ENCODE assay signal across 8 mouse cellular contexts in the genomic region with DNA sequence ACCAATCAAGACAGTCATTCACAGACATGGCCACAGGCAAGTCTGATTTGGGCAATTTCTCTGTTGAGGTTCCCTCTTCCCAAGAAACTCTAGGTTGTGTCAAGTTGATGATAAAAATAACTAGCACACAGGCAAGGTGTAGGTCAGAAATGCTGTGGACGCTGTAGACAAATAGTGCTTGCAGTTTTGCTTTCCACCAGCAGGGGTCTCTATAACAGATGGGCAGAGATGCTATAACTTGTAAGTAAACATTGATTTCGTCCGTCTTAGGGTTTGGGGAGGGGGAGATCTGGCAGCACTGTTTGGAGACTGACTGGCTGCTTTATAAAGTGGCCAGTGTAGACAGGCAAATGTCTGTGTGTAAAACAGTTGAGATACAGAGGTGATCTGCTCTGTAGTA. TPM values are rescaled to one million over a fixed set of nuclear protein-coding genes. Genes with fewer than 3 reads are reported as not detected.
A peak's percentile ranks its signal among the peaks of the same experiment; 100 is the strongest.
DNase-seq lines count a peak whose midpoint lies in the region; ATAC-seq and TF ChIP-seq lines count a peak whose summit lies in the region.
"Had no signal": no experiment of that assay in that cellular context is flagged by ENCODE, and none has a peak within 500 bp of the region (broad histone marks: within the 10 kb centered on the region; RNA-seq: fewer than 3 reads in every experiment).

No protein-coding gene starts in this region.

- no peak overlapping the region for H3K4me2 ChIP-seq in intestine, postnatal 0 days (replicated peaks; ENCODE audit: low read depth)
- H3K4me2 ChIP-seq in intestine, embryonic 15.5 days (replicated peaks) = no peak overlapping the region
- no peak overlapping the region for H3K4me2 ChIP-seq in liver, embryonic 14.5 days (ENCODE audit: low read depth)
- no peak overlapping the region for H3K4me2 ChIP-seq in stomach, postnatal 0 days (replicated peaks; ENCODE audit: low read depth)

- no peaks in the 10 kb centered on the region for H3K4me1 ChIP-seq in intestine, postnatal 0 days (replicated peaks; ENCODE audit: control insufficient read depth, insufficient read depth, low read length)
- no peaks in the 10 kb centered on the region for H3K4me1 ChIP-seq in intestine, embryonic 15.5 days (replicated peaks)
- peaks cover 9 to 17% of the 10 kb centered on the region in 2 experiments; a peak in 3 of 4 replicates for H3K4me1 ChIP-seq in MEL (ENCODE audit: control insufficient read depth in 1 of 2, insufficient read depth in 2 of 2, low read length in 2 of 2)
- H3K4me1 ChIP-seq in liver, embryonic 14.5 days (replicated peaks; ENCODE audit: control insufficient read depth in 2 of 2, insufficient read depth in 2 of 2, low read length in 1 of 2) = no peaks in the 10 kb centered on the region
- H3K4me1 ChIP-seq in stomach, postnatal 0 days (replicated peaks; ENCODE audit: control insufficient read depth, insufficient read depth) = no peaks in the 10 kb centered on the region

- no peak for TF ChIP-seq POLR2A in MEL (IDR thresholded peaks at IDR 0.05; ENCODE audit: control insufficient read depth in 1 of 2, insufficient read depth in 1 of 2, low read depth in 1 of 2, low read length in 2 of 2, poor library complexity in 1 of 2)

- H3K79me3 ChIP-seq in C2C12 (ENCODE audit: low read depth) = no peaks in the 10 kb centered on the region

- no peak overlapping the region for H3K27ac ChIP-seq in intestine, postnatal 0 days (ENCODE audit: low read depth, low read length)
- no peak overlapping the region for H3K27ac ChIP-seq in intestine, embryonic 15.5 days
- no peak overlapping the region; the same call in 1 of the 2 replicates for H3K27ac ChIP-seq in MEL (ENCODE audit: control insufficient read depth, low read depth, low read length)
- H3K27ac ChIP-seq in liver, embryonic 14.5 days = no peak overlapping the region
- H3K27ac ChIP-seq in stomach, postnatal 0 days (replicated peaks) = no peak overlapping the region
- H3K27ac ChIP-seq: macrophage had no signal

- no peak for ATAC-seq in intestine, postnatal 0 days
- ATAC-seq in intestine, embryonic 15.5 days = no peak
- ATAC-seq in common myeloid progenitor, adult 5-6 weeks (replicated peaks; ENCODE audit: low read depth, poor library complexity, severe bottlenecking) = 0 out of 2 replicates have a peak, but pooled peaks have one; percentile 31
- ATAC-seq in liver, embryonic 14.5 days (ENCODE audit: insufficient read depth) = no peak
- ATAC-seq in stomach, postnatal 0 days (ENCODE audit: low FRiP score, low TSS enrichment) = no peak

- peak; percentile 45 for TF ChIP-seq RAD21 in MEL (IDR thresholded peaks at IDR 0.05; ENCODE audit: low read depth, low read length)

- 15% methylated on average over 3 of the region's 3 CpGs for WGBS in intestine, postnatal 0 days
- WGBS in intestine, embryonic 15.5 days = 18% methylated on average over 3 of the region's 3 CpGs
- WGBS in liver, embryonic 14.5 days (ENCODE audit: insufficient replicate concordance) = 11% methylated on average over 3 of the region's 3 CpGs
- WGBS in stomach, postnatal 0 days = 15% methylated on average over 3 of the region's 3 CpGs

- H3K9ac ChIP-seq in intestine, postnatal 0 days (ENCODE audit: low read depth, low read length) = no peak overlapping the region
- no peak overlapping the region for H3K9ac ChIP-seq in intestine, embryonic 15.5 days
- no peak overlapping the region for H3K9ac ChIP-seq in MEL (ENCODE audit: control insufficient read depth, low read depth, low read length, poor library complexity, severe bottlenecking)
- no peak overlapping the region for H3K9ac ChIP-seq in liver, embryonic 14.5 days (replicated peaks)
- H3K9ac ChIP-seq in stomach, postnatal 0 days (ENCODE audit: low read length) = no peak overlapping the region

- no peak overlapping the region for H3K4me3 ChIP-seq in intestine, postnatal 0 days (ENCODE audit: low read depth, low read length)
- H3K4me3 ChIP-seq in intestine, embryonic 15.5 days (replicated peaks) = no peak overlapping the region
- H3K4me3 ChIP-seq in C2C12 (ENCODE audit: insufficient read depth, poor library complexity, severe bottlenecking) (no peak overlapping the region), MEL (ENCODE audit: control insufficient read depth in 1 of 2, insufficient read depth in 1 of 2, low read depth in 2 of 2, low read length in 2 of 2) (peak overlapping the region in 1 of 2 experiments; percentile 38; a peak in 1 of 4 replicates)
- H3K4me3 ChIP-seq in liver, embryonic 14.5 days (ENCODE audit: insufficient read depth in 1 of 2, low read depth in 2 of 2, low read length in 2 of 2) = no peak overlapping the region
- H3K4me3 ChIP-seq in stomach, postnatal 0 days (ENCODE audit: low read depth, low read length) = no peak overlapping the region

- H3K27me3 ChIP-seq in intestine, postnatal 0 days (replicated peaks; ENCODE audit: control insufficient read depth, insufficient read depth, low read length) = no peaks in the 10 kb centered on the region
- no peaks in the 10 kb centered on the region for H3K27me3 ChIP-seq in intestine, embryonic 15.5 days (replicated peaks)
- no peaks in the 10 kb centered on the region for H3K27me3 ChIP-seq in C2C12 (ENCODE audit: control insufficient read depth, insufficient read depth, insufficient read length)
- no peaks in the 10 kb centered on the region for H3K27me3 ChIP-seq in MEL (ENCODE audit: control insufficient read depth in 1 of 2, insufficient read depth in 2 of 2, low read length in 2 of 2)
- H3K27me3 ChIP-seq in liver, embryonic 14.5 days (ENCODE audit: control insufficient read depth, insufficient read depth, low read length) = no peaks in the 10 kb centered on the region
- no peaks in the 10 kb centered on the region for H3K27me3 ChIP-seq in stomach, postnatal 0 days (ENCODE audit: control insufficient read depth, insufficient read depth, low read length)

- 0 out of 4 replicates have a peak, but pooled peaks of 1 of the 2 experiments have one; percentile 11 for TF ChIP-seq EP300 in MEL (IDR thresholded peaks at IDR 0.05; ENCODE audit: low read depth in 1 of 2, low read length in 2 of 2)
- TF ChIP-seq EP300 in liver, embryonic 14.5 days (IDR thresholded peaks at IDR 0.05; ENCODE audit: low read depth) = no peak
- TF ChIP-seq EP300 in stomach, postnatal 0 days (optimal IDR thresholded peaks at IDR 0.05) = no peak

- H3K36me3 ChIP-seq in intestine, postnatal 0 days (ENCODE audit: control insufficient read depth, insufficient read depth) = peaks cover 64% of the 10 kb centered on the region; the same call in 1 of the 2 replicates
- peaks cover 11% of the 10 kb centered on the region for H3K36me3 ChIP-seq in intestine, embryonic 15.5 days
- H3K36me3 ChIP-seq in C2C12 (ENCODE audit: control insufficient read depth, insufficient read depth) = peaks cover 50% of the 10 kb centered on the region
- peaks cover 0 to 8% of the 10 kb centered on the region in 2 experiments; a peak in 2 of 4 replicates for H3K36me3 ChIP-seq in MEL (ENCODE audit: control insufficient read depth in 1 of 2, insufficient read depth in 2 of 2, low read length in 2 of 2)
- H3K36me3 ChIP-seq in liver, embryonic 14.5 days (replicated peaks; ENCODE audit: control insufficient read depth, insufficient read depth, low read depth) = no peaks in the 10 kb centered on the region
- peaks cover 28% of the 10 kb centered on the region for H3K36me3 ChIP-seq in stomach, postnatal 0 days (ENCODE audit: control insufficient read depth, insufficient read depth, low read length)

- H3ac ChIP-seq in C2C12 (ENCODE audit: control insufficient read depth, insufficient read length, low read depth) = no peak overlapping the region

- peak; percentile 82 for TF ChIP-seq CTCF in intestine, postnatal 0 days (IDR thresholded peaks at IDR 0.05; ENCODE audit: low read depth)
- peak; percentile 26 for TF ChIP-seq CTCF in C2C12 (IDR thresholded peaks at IDR 0.05; ENCODE audit: control insufficient read depth, insufficient read depth, insufficient read length)
- peak; percentile 51 to 93 (median 87) for TF ChIP-seq CTCF in MEL (IDR thresholded peaks at IDR 0.05 in 2 of 3, conservative IDR thresholded peaks at IDR 0.05 in 1 of 3; ENCODE audit: control insufficient read depth in 1 of 3, insufficient read depth in 1 of 3, low read depth in 2 of 3, low read length in 3 of 3, poor library complexity in 1 of 3, severe bottlenecking in 1 of 3)
- TF ChIP-seq CTCF in liver, embryonic 14.5 days (IDR thresholded peaks at IDR 0.05; ENCODE audit: low read depth) = peak; percentile 85
- TF ChIP-seq CTCF in stomach, postnatal 0 days (IDR thresholded peaks at IDR 0.05; ENCODE audit: low read depth) = peak; percentile 86

- DNase-seq in MEL (ENCODE audit: low read depth, low spot score) = peak; percentile 78
- DNase-seq in liver, embryonic 14.5 days (ENCODE audit: low read depth in 3 of 3, low spot score in 3 of 3) = peak; percentile 31 to 37 (median 34)
- peak; percentile 53 for DNase-seq in stomach, postnatal 0 days (ENCODE audit: low spot score)

- H3K79me2 ChIP-seq in C2C12 (ENCODE audit: control insufficient read depth, insufficient read depth) (no peaks in the 10 kb centered on the region), MEL (ENCODE audit: control insufficient read depth, insufficient read depth, low read length, poor library complexity) (no peaks in the 10 kb centered on the region)

- no peaks in the 10 kb centered on the region for H3K9me3 ChIP-seq in intestine, postnatal 0 days (ENCODE audit: control insufficient read depth)
- no peaks in the 10 kb centered on the region for H3K9me3 ChIP-seq in intestine, embryonic 15.5 days
- H3K9me3 ChIP-seq in MEL (replicated peaks; ENCODE audit: insufficient read depth, low read length) = no peaks in the 10 kb centered on the region
- no peaks in the 10 kb centered on the region for H3K9me3 ChIP-seq in liver, embryonic 14.5 days (ENCODE audit: control insufficient read depth, low read length)
- H3K9me3 ChIP-seq in stomach, postnatal 0 days (ENCODE audit: control insufficient read depth, low read length) = no peaks in the 10 kb centered on the region

RNA-seq across cellular contexts. Expression of gene Gsn, which starts 35.7 kb away (rescaled TPM):
- 129 and 138 TPM in 2 replicates for polyA plus RNA-seq in intestine, postnatal 0 days (2015; fragmentation: Nextera tagmentation; extraction: Ambion mirVana)
- 167 and 170 TPM in 2 replicates for polyA plus RNA-seq in intestine, embryonic 15.5 days (2015; fragmentation: Nextera tagmentation; extraction: Ambion mirVana)
- polyA plus RNA-seq in C2C12 (2012; fragmentation: generic; extraction: Trizol) = 166 TPM
- 6.0 and 8.0 TPM in 2 replicates for total RNA-seq in MEL (2012; rRNA removed)
- 1 to 10 TPM in 1 of 2 experiments, not detected in 1; 8.2 TPM for polyA plus RNA-seq in MEL (2012; ENCODE audit: insufficient read depth in 1 of 2, insufficient read length in 2 of 2, low read depth in 1 of 2, low replicate concordance in 2 of 2, missing spikeins in 1 of 2)
- total RNA-seq in common myeloid progenitor, adult 5-6 weeks (2017) = 8.9 and 9.7 TPM in 2 replicates
- 71.0 and 81.0 TPM in 2 replicates for polyA plus RNA-seq in liver, embryonic 14.5 days (2012; rRNA removed)
- 83.0 and 115 TPM in 2 replicates for polyA plus RNA-seq in liver, embryonic 14.5 days (2014; fragmentation: Nextera tagmentation; extraction: Ambion mirVana)
- polyA plus RNA-seq in stomach, postnatal 0 days (2015; fragmentation: Nextera tagmentation; extraction: Ambion mirVana) = 398 and 433 TPM in 2 replicates

RNA-seq across cellular contexts. Expression of gene Stom, which starts 44.9 kb away (rescaled TPM):
- 39.9 and 45.6 TPM in 2 replicates for polyA plus RNA-seq in intestine, postnatal 0 days (2015; fragmentation: Nextera tagmentation; extraction: Ambion mirVana)
- 62.7 and 70.0 TPM in 2 replicates for polyA plus RNA-seq in intestine, embryonic 15.5 days (2015; fragmentation: Nextera tagmentation; extraction: Ambion mirVana)
- 87.9 TPM for polyA plus RNA-seq in C2C12 (2012; fragmentation: generic; extraction: Trizol)
- 27.2 and 49.4 TPM in 2 replicates for total RNA-seq in MEL (2012; rRNA removed)
- polyA plus RNA-seq in MEL (2012; ENCODE audit: insufficient read depth in 1 of 2, insufficient read length in 2 of 2, low read depth in 1 of 2, low replicate concordance in 2 of 2, missing spikeins in 1 of 2) = 10 to 100 TPM in 1 of 2 experiments, not detected in 1; 28.0 TPM
- total RNA-seq in common myeloid progenitor, adult 5-6 weeks (2017) = 76.2 and 80.6 TPM in 2 replicates
- polyA plus RNA-seq in liver, embryonic 14.5 days (2012; rRNA removed) = 68.4 and 77.0 TPM in 2 replicates
- 149 and 166 TPM in 2 replicates for polyA plus RNA-seq in liver, embryonic 14.5 days (2014; fragmentation: Nextera tagmentation; extraction: Ambion mirVana)
- 53.5 and 56.9 TPM in 2 replicates for polyA plus RNA-seq in stomach, postnatal 0 days (2015; fragmentation: Nextera tagmentation; extraction: Ambion mirVana)

Comparison
In these comparisons a context has a peak if more than half of its experiments do, and no peak if none do; other contexts are left out.
1. CTCF ChIP-seq: peak in every context shown above with its lines; median percentile 87 in MEL; 86 in stomach, postnatal 0 days; 85 in liver, embryonic 14.5 days; 82 in intestine, postnatal 0 days; 26 in C2C12.
2. RNA of gene Gsn, which starts 35.7 kb away (polyA plus RNA-seq): 398 to 433 TPM in stomach, postnatal 0 days, 167 to 170 TPM in intestine, embryonic 15.5 days, 166 TPM in C2C12 (single experiment), 129 to 138 TPM in intestine, postnatal 0 days and 71.0 to 115 TPM in liver, embryonic 14.5 days; 8.2 TPM in MEL; every median in the first group is over 4 times any median in the second.
3. Peak in every context shown above with its lines, with median percentiles within 50 percentile points of each other: DNase-seq.